Comparison of ENCODE assay signal across 8 mouse cellular contexts in the genomic region with DNA sequence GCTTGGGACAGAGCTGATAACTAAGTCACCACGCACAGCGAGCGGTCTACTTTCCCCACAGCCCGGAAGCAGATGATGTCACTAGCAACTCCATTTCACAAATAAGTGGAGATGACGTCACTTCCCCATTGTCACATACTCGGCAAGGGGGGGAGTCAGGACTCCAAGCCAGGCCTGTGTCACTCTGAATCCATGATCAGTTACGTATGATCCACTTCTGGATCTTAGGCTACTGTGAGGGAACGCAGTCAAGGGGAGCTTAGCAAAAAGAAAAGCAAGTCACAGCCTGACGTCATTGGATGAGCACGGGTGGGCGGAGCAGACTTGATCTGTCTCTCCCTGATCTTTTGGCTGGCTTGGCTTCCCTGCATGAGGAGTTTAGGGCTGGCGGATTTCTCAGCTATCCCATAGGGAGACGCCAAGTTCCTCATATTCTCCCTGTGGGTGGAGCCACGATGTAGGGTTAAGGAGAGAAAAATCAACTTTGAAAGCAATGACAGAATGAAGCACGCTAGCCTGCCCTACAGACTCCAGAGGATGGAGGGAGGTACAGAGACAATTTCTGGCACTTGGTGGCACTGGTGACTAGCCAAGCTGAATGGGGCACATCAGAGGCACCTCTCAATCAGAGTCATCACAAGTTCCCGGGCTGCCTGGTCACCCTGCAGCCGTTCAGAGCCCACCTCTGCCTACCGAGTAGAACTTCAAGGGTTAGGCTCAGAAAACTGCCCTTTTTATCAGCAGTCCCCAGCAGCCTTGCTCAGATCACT. TPM values are rescaled to one million over a fixed set of nuclear protein-coding genes. Genes with fewer than 3 reads are reported as not detected.
A peak's percentile ranks its signal among the peaks of the same experiment; 100 is the strongest.
DNase-seq lines count a peak whose midpoint lies in the region; ATAC-seq lines count a peak whose summit lies in the region.

No protein-coding gene starts in this region.

- 71% methylated on average over 18 of the region's 18 CpGs for WGBS in limb, embryonic 13.5 days
- WGBS in limb, embryonic 10.5 days: 80% methylated on average over 18 of the region's 18 CpGs
- 60% methylated on average over 18 of the region's 18 CpGs for WGBS in liver, embryonic 11.5 days

- H3K27me3 ChIP-seq in limb, embryonic 13.5 days: no peaks in the 10 kb centered on the region
- no peaks in the 10 kb centered on the region for H3K27me3 ChIP-seq in limb, embryonic 10.5 days (ENCODE audit: low read depth, poor library complexity, severe bottlenecking)
- H3K27me3 ChIP-seq in liver, embryonic 11.5 days (replicated peaks; ENCODE audit: control insufficient read depth, insufficient read depth, low read length): no peaks in the 10 kb centered on the region

- no peak for DNase-seq in limb, embryonic 10.5 days (ENCODE audit: low spot score)
- DNase-seq in liver, embryonic 11.5 days (ENCODE audit: low spot score): no peak
- DNase-seq in adrenal gland, adult 8-10 months: no peak
- DNase-seq in frontal cortex, postnatal 14 days (ENCODE audit: low spot score in 2 of 2): no peak
- DNase-seq in ovary, postnatal 14 days (ENCODE audit: low spot score): no peak

- H3K4me3 ChIP-seq in limb, embryonic 13.5 days: no peak overlapping the region
- no peak overlapping the region for H3K4me3 ChIP-seq in limb, embryonic 10.5 days
- no peak overlapping the region for H3K4me3 ChIP-seq in liver, embryonic 11.5 days (ENCODE audit: low read depth, low read length)

- no peak for ATAC-seq in limb, embryonic 13.5 days (ENCODE audit: low FRiP score, low read depth)
- peak; percentile 53; the same call in 1 of the 2 replicates for ATAC-seq in erythroblast, adult 5-6 weeks (replicated peaks; ENCODE audit: low FRiP score, poor library complexity, severe bottlenecking)
- ATAC-seq in liver, embryonic 11.5 days (replicated peaks; ENCODE audit: low FRiP score): peak; percentile 57; the same call in 1 of the 2 replicates
- peak; percentile 82 for ATAC-seq in neutrophil, adult 5-6 weeks (ENCODE audit: extremely low read depth, insufficient number of reproducible peaks, low FRiP score, poor library complexity, severe bottlenecking)

- peak overlapping the region; percentile 35; the same call in 1 of the 2 replicates for H3K9ac ChIP-seq in limb, embryonic 13.5 days
- no peak overlapping the region for H3K9ac ChIP-seq in liver, embryonic 11.5 days (ENCODE audit: low read depth, low read length)

- peaks cover 34% of the 10 kb centered on the region for H3K4me1 ChIP-seq in limb, embryonic 13.5 days
- H3K4me1 ChIP-seq in limb, embryonic 10.5 days: peaks cover 31% of the 10 kb centered on the region
- H3K4me1 ChIP-seq in liver, embryonic 11.5 days (replicated peaks; ENCODE audit: control insufficient read depth, insufficient read depth, low read length): peaks cover 24% of the 10 kb centered on the region

- peaks cover 12% of the 10 kb centered on the region for H3K9me3 ChIP-seq in limb, embryonic 13.5 days
- peaks cover 9% of the 10 kb centered on the region for H3K9me3 ChIP-seq in limb, embryonic 10.5 days (replicated peaks)
- peaks cover 4% of the 10 kb centered on the region for H3K9me3 ChIP-seq in liver, embryonic 11.5 days (ENCODE audit: control insufficient read depth, low read length)

- H3K4me2 ChIP-seq in limb, embryonic 13.5 days (replicated peaks): no peak overlapping the region
- peak overlapping the region; percentile 13; the same call in 1 of the 2 replicates for H3K4me2 ChIP-seq in liver, embryonic 11.5 days

- H3K27ac ChIP-seq in limb, embryonic 13.5 days: no peak overlapping the region
- H3K27ac ChIP-seq in limb, embryonic 10.5 days: no peak overlapping the region
- 0 out of 2 replicates have a peak overlapping the region, but pooled peaks have one; percentile 15 for H3K27ac ChIP-seq in liver, embryonic 11.5 days (ENCODE audit: low read depth, low read length)

- H3K36me3 ChIP-seq in limb, embryonic 13.5 days: peaks cover 74% of the 10 kb centered on the region
- H3K36me3 ChIP-seq in limb, embryonic 10.5 days: peaks cover 77% of the 10 kb centered on the region
- peaks cover 17% of the 10 kb centered on the region for H3K36me3 ChIP-seq in liver, embryonic 11.5 days (ENCODE audit: control insufficient read depth, insufficient read depth, low read length)

RNA-seq across cellular contexts. Expression of a gene that starts 3.6 kb away (rescaled TPM):
- 15.2 and 16.3 TPM in 2 replicates for polyA plus RNA-seq in limb, embryonic 13.5 days (2015; fragmentation: Nextera tagmentation; extraction: Ambion mirVana)
- polyA plus RNA-seq in limb, embryonic 10.5 days (2016; fragmentation: Nextera tagmentation; extraction: Ambion mirVana): 10.9 and 13.4 TPM in 2 replicates
- 6.3 and 7.9 TPM in 2 replicates for total RNA-seq in erythroblast, adult 5-6 weeks (2015; ENCODE audit: low replicate concordance)
- total RNA-seq in erythroblast, adult 5-6 weeks (2017; ENCODE audit: low replicate concordance): 1.4 and 2.9 TPM in 2 replicates
- 12.4 and 13.1 TPM in 2 replicates for polyA plus RNA-seq in liver, embryonic 11.5 days (2014; fragmentation: Nextera tagmentation; extraction: Ambion mirVana)
- total RNA-seq in neutrophil, adult 5-6 weeks (2017): 44.2 and 44.3 TPM in 2 replicates
- total RNA-seq in adrenal gland, adult 8-10 months (2022): 10 to 100 TPM; 28.9 to 58.1 (median 44.4) TPM

RNA-seq across cellular contexts. Expression of a gene that starts 13.2 kb away (rescaled TPM):
- polyA plus RNA-seq in limb, embryonic 13.5 days (2015; fragmentation: Nextera tagmentation; extraction: Ambion mirVana): 131 and 132 TPM in 2 replicates
- 104 and 109 TPM in 2 replicates for polyA plus RNA-seq in limb, embryonic 10.5 days (2016; fragmentation: Nextera tagmentation; extraction: Ambion mirVana)
- 7.9 and 20.3 TPM in 2 replicates for total RNA-seq in erythroblast, adult 5-6 weeks (2015; ENCODE audit: low replicate concordance)
- total RNA-seq in erythroblast, adult 5-6 weeks (2017; ENCODE audit: low replicate concordance): 7.9 and 8.3 TPM in 2 replicates
- 107 and 114 TPM in 2 replicates for polyA plus RNA-seq in liver, embryonic 11.5 days (2014; fragmentation: Nextera tagmentation; extraction: Ambion mirVana)
- 37.7 and 39.2 TPM in 2 replicates for total RNA-seq in neutrophil, adult 5-6 weeks (2017)
- 100 to 1,000 TPM; 125 to 174 (median 152) TPM for total RNA-seq in adrenal gland, adult 8-10 months (2022)

RNA-seq across cellular contexts. Expression of a gene that starts 37.6 kb away (rescaled TPM):
- 10.6 and 10.8 TPM in 2 replicates for polyA plus RNA-seq in limb, embryonic 13.5 days (2015; fragmentation: Nextera tagmentation; extraction: Ambion mirVana)
- polyA plus RNA-seq in limb, embryonic 10.5 days (2016; fragmentation: Nextera tagmentation; extraction: Ambion mirVana): 21.9 and 29.6 TPM in 2 replicates
- 4.0 and 7.3 TPM in 2 replicates for total RNA-seq in erythroblast, adult 5-6 weeks (2015; ENCODE audit: low replicate concordance)
- total RNA-seq in erythroblast, adult 5-6 weeks (2017; ENCODE audit: low replicate concordance): 6.8 and 8.4 TPM in 2 replicates
- 15.9 and 18.5 TPM in 2 replicates for polyA plus RNA-seq in liver, embryonic 11.5 days (2014; fragmentation: Nextera tagmentation; extraction: Ambion mirVana)
- total RNA-seq in neutrophil, adult 5-6 weeks (2017): not detected in 2 replicates
- total RNA-seq in adrenal gland, adult 8-10 months (2022): 1 to 10 TPM in 3 of 4 experiments, under 1 TPM in 1; 0.66 to 2.4 (median 2.2) TPM

RNA-seq across cellular contexts. Expression of a gene that starts 51.9 kb away (rescaled TPM):
- 3.7 and 4.1 TPM in 2 replicates for polyA plus RNA-seq in limb, embryonic 13.5 days (2015; fragmentation: Nextera tagmentation; extraction: Ambion mirVana)
- polyA plus RNA-seq in limb, embryonic 10.5 days (2016; fragmentation: Nextera tagmentation; extraction: Ambion mirVana): 1.2 TPM in 2 replicates
- 1.7 and 4.4 TPM in 2 replicates for total RNA-seq in erythroblast, adult 5-6 weeks (2015; ENCODE audit: low replicate concordance)
- total RNA-seq in erythroblast, adult 5-6 weeks (2017; ENCODE audit: low replicate concordance): 2.1 and 7.8 TPM in 2 replicates
- 2.5 and 3.0 TPM in 2 replicates for polyA plus RNA-seq in liver, embryonic 11.5 days (2014; fragmentation: Nextera tagmentation; extraction: Ambion mirVana)
- 3.5 and 3.7 TPM in 2 replicates for total RNA-seq in neutrophil, adult 5-6 weeks (2017)
- 10 to 100 TPM; 54.1 to 81.1 (median 71.3) TPM for total RNA-seq in adrenal gland, adult 8-10 months (2022)
